Mouse (Mus musculus): ENCODE data around the gene Rpl18.

Gene Rpl18

GRCm38 (mm10) chr7:45700301-45701015 is 14.8 kb upstream of the Rpl18 start:
- in situ Hi-C loops (cut with MboI) = no loop called here

- in situ Hi-C loops (cut with MboI) = no loop called here
Measured at GRCm38 (mm10) chr7:45701072-45701471, 14.2 kb upstream of the Rpl18 start.

GRCm38 (mm10) chr7:45701607-45702006 is 13.7 kb upstream of the Rpl18 start:
- in situ Hi-C loops (cut with MboI) = no loop called here

- in situ Hi-C loops (cut with MboI) = no loop called here
Measured at GRCm38 (mm10) chr7:45702316-45702715, 12.9 kb upstream of the Rpl18 start.

GRCm38 (mm10) chr7:45702809-45703520 is 12.3 kb upstream of the Rpl18 start:
- in situ Hi-C loops (cut with MboI) = no loop called here

- in situ Hi-C loops (cut with MboI) = no loop called here
Measured at GRCm38 (mm10) chr7:45703521-45704033, 11.7 kb upstream of the Rpl18 start.

- in situ Hi-C loops (cut with MboI) = no loop called here
Measured at GRCm38 (mm10) chr7:45704046-45704559, 11.2 kb upstream of the Rpl18 start.

- in situ Hi-C loops (cut with MboI) = no loop called here
Measured at GRCm38 (mm10) chr7:45704730-45705442, 10.4 kb upstream of the Rpl18 start, which contains the start of gene Dbp. Gene Dbp, plus strand, starts transcription at chr7:45705088.

GRCm38 (mm10) chr7:45705443-45705864 is 9.8 kb upstream of the Rpl18 start:
- in situ Hi-C loops (cut with MboI) = no loop called here

GRCm38 (mm10) chr7:45705873-45706281 is 9.4 kb upstream of the Rpl18 start:
- in situ Hi-C loops (cut with MboI) = no loop called here

- in situ Hi-C loops (cut with MboI) = no loop called here
Measured at GRCm38 (mm10) chr7:45706721-45707241, 8.5 kb upstream of the Rpl18 start.

GRCm38 (mm10) chr7:45707375-45707967 is 7.8 kb upstream of the Rpl18 start:
- in situ Hi-C loops (cut with MboI) = no loop called here

- in situ Hi-C loops (cut with MboI) = no loop called here
Measured at GRCm38 (mm10) chr7:45708221-45708761, 7.0 kb upstream of the Rpl18 start.

- in situ Hi-C loops (cut with MboI) = no loop called here
Measured at GRCm38 (mm10) chr7:45709036-45709435, 6.2 kb upstream of the Rpl18 start.

GRCm38 (mm10) chr7:45709677-45710355 is 5.4 kb upstream of the Rpl18 start:
- in situ Hi-C loops (cut with MboI) = no loop called here

- in situ Hi-C loops (cut with MboI) = no loop called here
Measured at GRCm38 (mm10) chr7:45710477-45711191, 4.6 kb upstream of the Rpl18 start.

GRCm38 (mm10) chr7:45711316-45712021 is 3.8 kb upstream of the Rpl18 start:
- in situ Hi-C loops (cut with MboI) = no loop called here

- in situ Hi-C loops (cut with MboI) = no loop called here
Measured at GRCm38 (mm10) chr7:45712022-45712757, 3.1 kb upstream of the Rpl18 start.

- in situ Hi-C loops (cut with MboI) = no loop called here
Measured at GRCm38 (mm10) chr7:45713396-45713795, 1.9 kb upstream of the Rpl18 start.
